Mouse (Mus musculus): Measurements from ENCODE around the gene Trmt61a.
"Not testable (repeated sequence)": the region's sequence is repeated elsewhere in the genome, so short reads cannot be mapped to it uniquely, and the experiment has no call there.

The Trmt61a gene

DNA sequence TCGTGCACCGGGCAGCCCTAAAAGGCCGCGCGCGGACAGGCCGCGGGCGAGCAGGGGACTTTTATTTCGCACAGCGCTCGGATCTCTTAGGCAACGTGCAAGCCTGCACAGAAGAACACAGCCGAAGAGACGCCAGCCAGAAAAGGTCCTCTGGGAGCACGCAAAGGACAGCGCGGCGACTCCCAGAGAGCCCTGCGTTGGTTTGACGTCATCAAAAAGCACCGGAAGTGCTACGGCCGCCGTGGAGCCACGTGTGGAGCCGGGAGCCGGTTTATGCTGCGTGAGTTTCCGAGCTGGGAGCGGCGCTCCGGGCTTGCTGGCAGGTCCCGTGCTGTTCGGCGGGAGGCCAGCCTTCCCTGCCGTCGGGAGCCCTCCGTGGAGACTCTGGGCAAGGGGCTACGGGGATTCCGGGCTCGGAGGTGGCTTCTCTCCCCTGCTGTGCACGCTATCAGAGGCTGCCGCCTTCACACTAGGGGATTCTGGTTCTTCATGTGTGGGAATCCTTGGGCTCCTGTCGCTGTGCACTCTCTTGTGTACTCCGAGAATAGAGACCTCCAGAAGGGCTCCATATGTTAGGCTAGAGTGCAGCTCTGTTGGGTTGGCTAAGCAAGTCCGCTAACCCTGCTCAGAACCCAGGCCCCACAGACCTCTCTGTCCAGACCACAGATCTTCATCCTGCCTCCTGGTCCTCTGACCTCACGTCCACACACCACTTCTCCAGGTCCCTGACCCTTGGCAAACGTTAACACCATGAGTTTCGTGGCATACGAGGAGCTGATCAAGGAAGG lies at the start of gene Trmt61a:
Gene Trmt61a, plus strand, starts transcription at position 224 of the 788 bp plus-strand sequence.
- DNase-seq (ENCODE audit: low read depth in 1 of 2, low spot score in 2 of 2) = peak; percentile 53 to 77

DNA sequence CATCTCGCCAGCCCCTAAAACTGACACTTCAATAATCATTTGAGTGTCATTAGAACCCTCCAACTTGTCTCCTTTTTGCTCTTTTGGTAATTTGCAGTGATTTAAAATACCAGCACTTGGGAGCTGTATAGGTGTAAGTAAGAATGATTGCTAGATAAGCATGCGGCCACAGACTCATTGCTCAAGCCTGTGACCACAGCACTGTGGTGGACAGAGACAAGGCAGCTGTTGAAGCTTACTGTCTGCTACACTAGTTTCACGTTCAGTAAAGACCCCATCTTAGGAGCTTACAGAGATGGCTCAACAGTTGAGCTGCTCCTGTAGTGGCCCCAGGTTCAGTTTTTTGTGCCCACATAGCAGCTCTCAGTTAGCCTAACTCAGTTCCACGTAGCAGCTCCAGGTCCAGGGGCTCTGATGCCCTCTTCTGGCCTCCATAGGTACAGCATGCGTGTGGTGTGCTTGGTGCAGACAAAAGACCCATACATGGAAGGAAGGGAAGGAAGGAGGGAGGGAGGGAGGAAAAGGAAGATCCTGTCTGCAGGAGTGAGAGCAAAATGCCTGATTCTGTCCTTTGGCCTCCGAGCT lies 29.8 kb upstream of the Trmt61a start:
- DNase-seq (ENCODE audit: low read depth in 1 of 2, low spot score in 2 of 2) = peak in 1 of 2 experiments; percentile 19

DNA sequence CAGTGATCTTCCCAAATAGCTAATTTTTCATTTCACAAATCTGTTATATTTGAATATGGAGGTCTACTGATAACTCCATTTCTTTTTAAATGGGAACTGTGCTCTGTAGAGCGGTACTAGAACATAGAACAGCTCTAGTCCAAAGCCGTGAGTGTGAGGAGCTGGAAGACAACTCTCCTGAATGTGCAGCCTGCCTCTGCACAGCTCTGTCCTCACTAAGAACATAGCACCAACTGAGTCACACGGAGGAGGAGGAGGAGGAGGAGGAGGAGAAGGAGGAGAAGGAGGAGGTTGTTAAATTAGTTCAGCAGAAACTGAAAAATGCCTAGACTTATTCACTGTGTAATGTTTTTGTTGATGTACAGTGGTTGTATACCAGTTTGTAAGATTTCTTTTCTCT lies 25.0 kb upstream of the Trmt61a start:
- DNase-seq (ENCODE audit: low read depth in 1 of 2, low spot score in 2 of 2) = no peak

DNA sequence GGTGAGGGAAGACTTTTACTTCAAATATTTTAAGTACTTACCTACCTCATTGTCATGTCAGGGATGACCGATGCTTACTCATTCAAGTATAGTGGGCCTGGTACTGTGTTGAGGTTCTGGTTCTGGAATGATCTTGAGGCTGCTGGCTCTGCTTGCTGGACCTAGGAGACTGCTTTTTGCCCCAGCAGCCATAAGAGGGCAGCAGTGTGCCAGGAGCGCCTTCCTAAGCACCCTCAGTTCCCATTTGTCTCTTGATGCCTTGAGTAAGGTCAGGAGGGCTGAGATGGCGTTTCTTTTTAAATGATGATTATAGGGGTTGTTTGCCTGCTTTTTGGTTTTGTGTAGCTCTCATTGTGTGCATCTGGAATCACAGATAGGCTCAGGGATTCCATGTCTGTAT lies 24.5 kb upstream of the Trmt61a start:
- DNase-seq (ENCODE audit: low read depth in 1 of 2, low spot score in 2 of 2) = peak in 1 of 2 experiments; percentile 38

DNA sequence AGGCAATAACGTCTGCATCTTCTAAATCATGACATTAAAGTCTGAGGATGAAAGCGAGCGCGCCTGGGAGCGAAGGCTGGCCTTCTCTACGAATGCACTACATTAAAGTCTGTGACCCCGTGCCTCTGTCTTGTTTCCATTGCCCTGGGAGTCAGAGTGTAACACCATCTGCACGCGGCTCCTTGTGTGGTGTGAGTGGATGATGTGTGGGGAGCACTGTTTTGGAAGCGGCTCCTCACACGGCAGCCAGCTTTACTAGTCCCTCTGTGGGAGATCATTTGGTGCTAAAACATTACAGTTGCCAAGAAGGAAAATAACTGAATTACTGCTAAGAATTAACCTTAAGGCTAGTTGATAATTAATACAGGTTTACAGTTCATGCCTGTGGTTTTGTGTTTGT lies 22.2 kb upstream of the Trmt61a start:
- no peak for DNase-seq (ENCODE audit: low read depth in 1 of 2, low spot score in 2 of 2)

DNA sequence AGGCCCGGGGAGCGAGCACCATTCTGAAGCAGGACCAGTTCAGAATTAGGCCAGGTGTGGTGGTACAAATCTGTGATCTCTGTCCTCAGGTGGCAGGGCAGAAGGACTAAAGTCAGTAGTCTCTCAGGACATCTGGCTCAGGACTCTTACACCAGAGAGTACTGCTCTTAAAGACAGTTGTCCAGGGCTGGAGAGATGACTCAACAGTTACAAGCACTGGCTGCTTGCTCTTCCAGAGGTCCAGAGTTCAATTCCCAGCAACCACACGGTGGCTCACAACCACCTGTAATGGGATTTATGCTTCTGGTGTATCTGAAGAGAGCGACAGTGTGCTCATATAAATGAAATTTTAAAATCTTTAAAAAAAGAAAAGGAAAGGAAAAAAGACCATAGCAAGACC lies 18.6 kb upstream of the Trmt61a start:
- DNase-seq (ENCODE audit: low read depth in 1 of 2, low spot score in 2 of 2) = no peak

DNA sequence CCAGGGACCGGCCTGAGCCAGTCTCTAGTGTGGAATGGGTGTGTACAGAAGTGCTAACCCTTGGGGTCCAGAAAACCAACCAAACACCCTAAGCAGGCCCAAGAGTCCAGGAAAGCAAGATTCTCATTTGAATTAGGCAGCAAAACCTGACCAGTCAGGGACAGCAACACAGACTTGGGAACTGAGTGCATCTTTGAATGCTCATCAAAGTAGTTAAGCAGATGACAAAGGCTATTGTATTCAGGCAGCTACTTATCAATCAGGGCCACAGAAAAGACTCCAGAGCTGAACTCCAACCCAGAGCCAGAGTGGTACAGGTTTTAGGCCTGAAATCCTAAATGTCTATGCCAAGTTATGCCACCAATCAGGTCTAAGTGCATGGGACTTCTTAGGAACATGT lies 17.3 kb upstream of the Trmt61a start:
- no peak for DNase-seq (ENCODE audit: low read depth in 1 of 2, low spot score in 2 of 2)

DNA sequence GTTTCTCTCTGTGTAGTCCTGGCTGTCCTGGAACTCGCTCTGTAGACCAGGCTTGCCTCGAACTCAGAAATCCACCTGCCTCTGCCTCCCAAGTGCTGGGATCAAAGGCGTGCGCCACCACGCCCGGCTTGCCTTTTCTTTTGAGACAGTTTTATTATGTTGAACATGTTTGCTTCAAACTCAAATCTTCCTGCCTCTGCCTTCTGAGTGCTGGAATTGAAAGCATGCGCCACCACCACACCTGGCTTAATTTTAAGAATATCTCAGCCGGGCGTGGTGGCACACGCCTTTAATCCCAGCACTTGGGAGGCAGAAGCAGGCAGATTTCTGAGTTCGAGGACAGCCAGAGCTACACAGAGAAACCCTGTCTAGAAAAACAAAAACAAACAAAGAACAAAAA lies 16.4 kb upstream of the Trmt61a start:
- not testable (repeated sequence) for DNase-seq (ENCODE audit: low read depth in 1 of 2, low spot score in 2 of 2)

DNA sequence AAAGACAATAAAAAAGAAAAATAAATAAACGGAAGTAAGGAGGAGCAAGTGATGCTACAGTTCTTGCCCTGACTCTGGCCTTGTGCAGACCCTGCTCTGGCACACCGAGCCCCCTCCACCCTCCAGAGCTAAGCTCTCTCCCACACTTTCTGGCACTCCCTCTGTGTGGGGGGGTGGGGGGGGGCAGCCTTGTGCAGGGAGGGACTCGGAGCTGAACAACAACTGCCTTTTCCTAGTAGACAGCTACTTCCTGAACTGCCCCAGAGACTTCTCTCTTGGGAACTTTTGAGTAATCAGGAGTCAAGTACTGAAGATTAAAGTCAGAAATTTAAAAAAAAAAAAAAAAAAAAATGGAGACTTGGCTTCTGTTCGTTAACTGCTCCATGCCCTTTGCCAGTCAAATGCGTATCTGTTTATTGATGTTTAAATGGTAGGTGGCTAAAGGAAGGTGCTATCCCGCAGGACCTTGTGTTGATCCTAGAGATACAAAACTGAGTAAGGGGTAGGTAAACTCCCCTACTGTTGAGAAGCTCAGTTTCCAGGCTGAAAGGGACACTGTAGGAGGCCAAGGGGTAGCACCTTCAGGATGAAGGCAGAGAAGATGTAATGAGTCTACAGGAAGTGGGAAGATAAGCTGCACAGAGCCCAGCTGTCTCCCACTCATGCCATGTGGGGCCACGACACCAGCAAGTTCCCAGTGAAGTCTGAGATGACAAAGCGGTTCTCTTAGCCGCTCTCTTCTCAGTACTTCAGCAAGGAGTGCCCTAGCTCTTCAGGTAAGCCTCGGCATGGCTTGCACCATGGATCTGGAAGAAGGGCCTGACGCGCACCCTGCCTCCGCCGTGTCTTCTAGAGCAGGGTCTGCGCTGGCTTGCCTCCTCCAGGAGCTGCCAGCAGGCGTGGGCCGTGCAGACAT lies 14.4 kb upstream of the Trmt61a start:
- DNase-seq (ENCODE audit: low read depth in 1 of 2, low spot score in 2 of 2) = no peak

DNA sequence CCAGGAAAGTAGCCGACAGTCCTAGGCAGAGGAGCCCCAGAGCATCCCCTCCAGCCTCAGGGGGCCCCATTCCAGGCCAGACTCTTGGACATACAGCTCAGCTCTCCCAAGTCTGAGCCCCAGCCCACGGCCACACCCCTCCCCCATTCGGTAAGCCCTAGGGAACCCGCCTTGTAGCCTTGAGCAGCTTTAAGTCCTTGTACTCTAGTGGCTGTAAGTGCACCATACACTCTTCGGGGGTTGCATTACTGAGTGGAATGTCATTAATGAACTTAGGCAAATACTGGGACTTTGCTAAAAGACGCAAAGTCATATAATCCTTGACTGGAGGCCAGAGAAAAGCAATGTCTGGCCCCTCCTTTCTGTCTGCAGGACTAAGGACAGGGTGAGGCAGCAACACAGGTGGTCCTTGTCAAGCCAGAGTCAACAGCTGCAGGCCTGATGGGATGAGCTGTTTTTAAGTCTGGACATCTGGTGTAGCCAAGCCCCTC lies 13.7 kb upstream of the Trmt61a start:
- no peak for DNase-seq (ENCODE audit: low read depth in 1 of 2, low spot score in 2 of 2)

DNA sequence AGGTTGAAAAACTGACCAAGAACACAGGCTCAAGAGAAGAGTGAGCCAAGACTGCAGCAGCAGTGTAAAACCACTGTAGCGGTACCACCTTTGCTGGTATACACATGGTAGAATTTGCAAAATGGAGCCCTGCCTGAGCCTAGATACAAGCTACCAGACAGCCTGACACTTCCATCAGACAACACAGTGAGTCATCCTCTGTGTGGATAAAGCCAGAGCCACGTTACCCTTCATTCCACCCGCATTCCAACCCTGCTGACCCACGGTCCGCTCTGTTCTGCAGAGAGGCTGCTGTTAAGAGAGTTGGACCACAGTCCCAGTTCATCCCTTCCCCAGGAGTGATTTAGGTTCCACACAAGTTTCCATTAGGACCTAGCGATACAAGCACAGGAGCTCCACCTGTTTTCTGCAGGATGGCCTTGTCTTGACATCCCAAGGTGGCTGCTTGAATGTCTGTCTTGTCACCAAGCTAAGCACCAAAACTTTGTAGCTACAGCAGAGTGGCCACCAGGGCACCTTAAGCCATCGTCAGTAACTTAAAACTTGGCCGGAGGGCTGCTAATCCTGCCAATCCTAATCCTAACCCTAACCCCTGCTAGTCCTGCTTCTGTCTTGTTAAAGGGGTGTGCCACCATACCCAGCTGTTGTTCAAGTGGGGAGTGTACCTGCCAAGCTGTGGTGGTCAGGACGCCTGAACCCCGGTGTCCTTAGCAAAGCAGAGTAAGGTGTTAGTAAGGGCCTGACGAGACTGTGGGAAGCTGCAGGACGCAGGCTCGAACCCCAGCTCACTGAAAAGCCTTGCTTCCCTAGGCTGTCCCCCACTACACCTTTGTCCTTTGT lies 12.6 kb upstream of the Trmt61a start:
- DNase-seq (ENCODE audit: low read depth in 1 of 2, low spot score in 2 of 2) = no peak

DNA sequence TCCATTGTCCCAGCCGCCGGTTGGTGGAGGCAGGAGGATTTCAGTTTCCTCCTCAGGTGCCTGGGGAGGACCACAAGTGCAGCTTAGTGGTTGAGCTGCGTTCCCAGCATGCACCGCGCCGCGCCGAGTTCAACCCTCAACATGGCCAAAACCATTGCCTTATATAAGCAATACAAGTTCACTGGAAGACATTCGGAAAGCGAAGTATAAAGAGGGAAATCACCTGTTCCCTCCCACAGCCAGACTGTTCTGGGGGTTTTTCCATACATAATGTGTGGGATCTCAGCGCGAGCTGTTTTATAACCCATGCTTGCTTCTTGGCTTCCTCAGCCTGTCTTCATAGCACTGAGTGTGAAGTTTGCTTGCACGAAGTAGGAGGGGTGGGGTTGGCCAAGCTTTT lies 11.5 kb upstream of the Trmt61a start:
- DNase-seq (ENCODE audit: low read depth in 1 of 2, low spot score in 2 of 2) = no peak

DNA sequence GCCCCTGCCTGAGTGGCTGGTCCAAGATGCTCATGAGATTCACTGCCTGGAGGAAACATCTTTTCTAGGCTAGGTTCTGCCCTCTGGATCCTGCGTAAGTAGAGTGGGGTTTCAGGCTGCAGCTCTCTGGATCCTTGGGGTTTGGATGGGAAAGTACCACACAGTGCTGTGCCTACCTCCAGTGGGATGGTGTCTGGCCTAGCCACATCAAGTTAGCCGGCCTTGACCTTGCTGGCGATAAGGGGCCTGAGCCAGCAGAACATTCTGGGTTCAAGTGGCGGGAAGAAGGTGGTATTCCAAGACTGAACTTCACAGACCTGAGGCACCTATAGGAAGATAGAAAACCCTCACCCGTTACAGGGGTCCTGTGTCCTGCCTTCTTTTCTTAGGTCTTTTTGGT lies 10.5 kb upstream of the Trmt61a start:
- DNase-seq (ENCODE audit: low read depth in 1 of 2, low spot score in 2 of 2) = no peak

DNA sequence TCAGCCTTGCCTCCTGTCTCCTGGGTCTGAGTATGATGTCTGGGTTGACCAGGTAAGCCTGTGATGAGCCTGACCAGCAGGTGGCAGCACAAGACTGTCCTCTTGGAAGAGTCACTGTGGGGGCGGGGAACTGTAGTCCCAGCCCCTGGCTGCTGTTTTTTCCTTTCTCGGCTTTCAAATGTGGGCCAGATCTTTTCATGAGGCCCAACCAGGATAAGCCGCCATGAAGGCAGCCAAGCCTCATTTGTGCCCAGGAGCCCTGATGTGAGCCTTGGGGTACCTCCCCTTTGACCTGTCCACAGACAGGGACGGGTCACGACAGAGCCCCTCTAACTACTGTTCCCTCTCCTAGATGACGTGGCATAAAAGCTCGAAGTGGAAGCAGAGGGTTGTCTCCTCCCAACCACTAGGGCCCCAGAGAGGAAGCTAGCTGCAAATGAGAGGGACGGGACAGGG lies 9.4 kb upstream of the Trmt61a start:
- DNase-seq (ENCODE audit: low read depth in 1 of 2, low spot score in 2 of 2) = peak; percentile 79 to 88

DNA sequence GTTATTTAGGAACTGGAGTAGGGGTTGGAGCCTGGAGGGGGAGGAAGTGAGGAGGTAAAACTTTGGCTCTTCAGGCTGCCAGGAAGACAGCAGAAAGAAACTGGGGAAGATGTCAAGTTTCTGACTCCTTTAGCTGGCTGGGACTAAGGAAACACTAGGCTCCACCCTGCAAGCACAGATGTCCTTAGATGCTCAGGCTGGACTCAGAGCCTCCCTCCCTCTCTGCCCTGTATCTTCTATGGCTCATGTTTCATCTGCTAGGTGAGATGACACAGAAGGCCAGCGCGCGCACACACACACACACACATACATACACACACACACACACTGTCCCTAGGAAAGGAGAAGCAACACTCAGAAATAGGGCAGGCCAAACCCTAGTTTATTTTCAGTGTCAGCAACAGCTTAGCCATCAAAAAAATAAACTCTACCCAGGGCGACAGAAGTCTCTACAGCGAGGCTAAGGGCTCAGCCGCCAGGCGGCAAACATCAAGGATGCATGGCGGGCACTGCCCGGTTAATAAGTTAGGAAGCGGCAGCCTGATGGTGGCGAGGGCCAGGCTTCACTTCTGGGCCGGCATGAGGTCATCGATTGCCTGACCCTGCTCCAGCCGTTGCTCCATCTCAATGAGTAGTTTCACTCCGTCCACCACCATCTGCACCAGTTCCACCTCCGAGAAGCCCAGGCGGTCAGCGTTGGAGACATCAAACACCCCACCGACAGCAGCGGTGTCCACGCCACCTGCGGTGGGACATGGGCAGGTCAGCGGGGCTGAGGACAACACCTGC lies 8.7 kb upstream of the Trmt61a start:
- no peak for DNase-seq (ENCODE audit: low read depth in 1 of 2, low spot score in 2 of 2)

DNA sequence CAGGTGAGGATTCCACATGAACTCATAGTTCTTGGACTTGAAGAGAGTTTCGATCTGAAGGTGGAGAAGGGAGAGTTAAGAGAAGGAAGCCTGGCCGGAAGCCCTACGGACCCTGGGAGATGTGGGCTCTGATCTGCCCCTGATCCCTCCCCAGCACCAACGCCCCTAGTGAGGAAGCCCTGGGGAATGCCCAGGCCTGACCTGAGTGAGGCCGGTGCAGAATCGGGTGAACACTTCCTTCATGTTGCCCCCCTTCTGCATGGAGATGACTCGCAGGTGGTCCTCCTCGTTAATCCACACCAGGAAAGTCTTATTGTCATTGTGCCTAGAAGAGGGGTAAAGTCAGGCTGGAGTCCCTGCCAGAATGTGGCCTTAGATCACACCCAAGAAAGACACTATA lies 7.9 kb upstream of the Trmt61a start:
- DNase-seq (ENCODE audit: low read depth in 1 of 2, low spot score in 2 of 2) = no peak

DNA sequence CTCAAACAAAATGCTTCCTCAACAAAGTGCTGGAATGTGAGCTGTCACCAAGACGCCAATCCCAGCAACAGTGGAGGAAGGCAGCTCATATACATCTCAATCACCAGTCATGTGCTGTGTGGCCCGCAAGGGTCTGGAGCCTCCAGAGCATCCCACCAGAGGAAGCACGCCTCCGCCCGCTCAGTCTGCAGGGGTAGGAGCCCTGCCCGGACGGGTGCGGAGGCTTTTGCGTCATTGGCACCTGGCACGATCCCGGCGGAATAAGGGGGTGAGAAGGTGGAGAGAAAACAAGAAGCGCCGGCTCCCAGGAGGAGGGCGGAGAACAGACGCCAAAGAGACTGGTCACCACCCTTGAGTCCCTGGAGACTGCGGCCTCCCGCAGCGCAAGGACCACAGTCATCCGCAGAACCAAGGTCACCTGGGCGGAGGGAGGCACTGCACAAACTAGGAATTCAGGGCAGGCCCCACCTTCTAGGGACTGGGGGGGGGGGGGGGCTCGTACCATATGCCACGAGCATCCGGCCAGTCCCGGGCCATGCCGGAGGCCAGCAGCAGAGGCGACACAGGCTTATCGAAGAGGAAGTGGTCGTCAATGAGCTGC lies 7.4 kb upstream of the Trmt61a start:
- DNase-seq (ENCODE audit: low read depth in 1 of 2, low spot score in 2 of 2) = no peak

DNA sequence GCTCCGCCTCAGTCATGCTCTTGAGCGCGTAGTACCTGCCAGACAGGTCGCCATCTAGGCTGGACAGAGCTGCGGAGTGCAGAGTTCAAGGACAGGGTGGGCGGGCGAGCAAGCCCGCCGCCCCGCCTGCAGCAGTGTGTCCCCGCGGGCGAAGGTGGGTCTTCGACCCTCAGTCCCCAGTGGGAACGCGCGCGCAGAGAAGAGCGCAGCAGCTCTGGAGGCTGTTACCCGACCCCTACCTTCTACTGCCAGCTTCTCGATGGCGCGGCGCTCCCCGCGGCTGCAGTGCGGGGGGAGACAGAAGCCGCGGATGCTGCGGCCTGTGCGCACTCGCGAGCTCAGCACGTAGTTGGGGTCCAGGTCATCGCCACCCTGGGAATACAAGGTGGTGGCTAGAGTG lies 6.9 kb upstream of the Trmt61a start:
- DNase-seq (ENCODE audit: low read depth in 1 of 2, low spot score in 2 of 2) = no peak

DNA sequence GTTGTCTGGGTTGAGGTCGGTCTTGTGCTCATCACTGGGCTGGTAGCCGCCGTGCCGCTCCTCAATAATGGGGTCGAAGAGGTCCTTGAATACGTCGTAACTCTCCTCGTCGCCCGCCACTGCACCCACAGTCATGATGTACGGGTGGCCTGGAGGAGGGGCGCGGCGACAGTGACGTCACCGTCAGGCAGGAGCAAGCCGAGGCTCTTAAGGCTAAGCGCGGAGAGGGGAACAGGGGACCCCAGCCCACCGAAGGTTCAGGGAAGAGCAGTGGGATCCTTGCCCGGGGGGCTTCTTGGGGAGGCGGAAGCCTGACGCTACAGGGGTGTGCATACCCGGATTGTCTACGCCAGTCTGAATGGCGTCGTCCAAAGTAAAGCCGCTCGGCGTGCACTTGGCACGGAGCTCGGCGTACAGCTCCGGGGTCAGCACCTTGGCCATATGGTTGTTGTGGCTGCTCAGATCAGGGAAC lies 6.4 kb upstream of the Trmt61a start:
- no peak for DNase-seq (ENCODE audit: low read depth in 1 of 2, low spot score in 2 of 2)

Data from monocyte, adult 2 months (primary cell).